Mouse (Mus musculus): ENCODE data around the gene Gdf9.
A peak's percentile ranks its signal among the peaks of the same experiment; 100 is the strongest.

Gene Gdf9

GRCm38 (mm10) chr11:53478383-53479170 lies 47.8 kb downstream of the Gdf9 start:
- DNase-seq (ENCODE audit: low spot score), result no peak

- no peak for DNase-seq (ENCODE audit: low spot score)
Measured at GRCm38 (mm10) chr11:53479171-53479782, 48.5 kb downstream of the Gdf9 start.

- DNase-seq (ENCODE audit: low spot score), result no peak
Measured at GRCm38 (mm10) chr11:53479783-53480301, 49.0 kb downstream of the Gdf9 start, which contains the start of the genes Gm9945 and Sowaha. Gm9945 (plus strand) TSS chr11:53480166. Sowaha (minus strand) TSS chr11:53480274.

- DNase-seq (ENCODE audit: low spot score), result no peak
Measured at GRCm38 (mm10) chr11:53481088-53481730, 50.4 kb downstream of the Gdf9 start.

- DNase-seq (ENCODE audit: low spot score), result no peak
Measured at GRCm38 (mm10) chr11:53483159-53483891, 52.5 kb downstream of the Gdf9 start.

- DNase-seq (ENCODE audit: low spot score), result no peak
Measured at GRCm38 (mm10) chr11:53485719-53486118, 54.9 kb downstream of the Gdf9 start.

GRCm38 (mm10) chr11:53486351-53486750 lies 55.5 kb downstream of the Gdf9 start:
- no peak for DNase-seq (ENCODE audit: low spot score)

- DNase-seq (ENCODE audit: low spot score), result peak; percentile 67
Measured at GRCm38 (mm10) chr11:53486822-53487594, 56.2 kb downstream of the Gdf9 start.

All from MN1 (cell line).